ENCODE assay signal across 8 mouse cellular contexts in genomic region chr2:181212389-181213020, GRCm38 (mm10). TPM values are rescaled to one million over a fixed set of nuclear protein-coding genes. Genes with fewer than 3 reads are reported as not detected.
DNase-seq lines count a peak whose midpoint lies in the region; ATAC-seq and TF ChIP-seq lines count a peak whose summit lies in the region.

No protein-coding gene starts in this region.

- H3K9me3 ChIP-seq in ES-Bruce4 (replicated peaks; ENCODE audit: control insufficient read depth, insufficient read depth, low read length, poor library complexity, severe bottlenecking), result no peaks in the 10 kb centered on the region
- no peaks in the 10 kb centered on the region for H3K9me3 ChIP-seq in forebrain, embryonic 14.5 days (replicated peaks; ENCODE audit: control insufficient read depth, low read length)
- no peaks in the 10 kb centered on the region for H3K9me3 ChIP-seq in limb, embryonic 13.5 days
- H3K9me3 ChIP-seq in neural tube, embryonic 11.5 days (ENCODE audit: control insufficient read depth, low read length), result no peaks in the 10 kb centered on the region

- H3K9ac ChIP-seq in ES-Bruce4 (ENCODE audit: low read depth, poor library complexity, severe bottlenecking), result peak overlapping the region; percentile 35
- peak overlapping the region; percentile 32; the same call in 1 of the 2 replicates for H3K9ac ChIP-seq in forebrain, embryonic 14.5 days (ENCODE audit: low read length)
- H3K9ac ChIP-seq in limb, embryonic 13.5 days, result peak overlapping the region; percentile 14; the same call in 1 of the 2 replicates
- peak overlapping the region; percentile 31 for H3K9ac ChIP-seq in neural tube, embryonic 11.5 days (ENCODE audit: low read length)

- peak; percentile 30 for DNase-seq in adrenal gland, postnatal 10 days
- no peak for DNase-seq in adrenal gland, adult 8-10 months
- no peak for DNase-seq in forebrain, embryonic 14.5 days (ENCODE audit: low spot score)
- peak; percentile 30 for DNase-seq in neural tube, embryonic 11.5 days (ENCODE audit: low spot score)
- no peak for DNase-seq in urinary bladder, postnatal 14 days (ENCODE audit: low spot score)
- DNase-seq in frontal cortex, adult 2 months (ENCODE audit: extremely low spot score in 1 of 2, low spot score in 1 of 2), result no peak

- 2% methylated on average over 34 of the region's 34 CpGs for WGBS in forebrain, embryonic 14.5 days
- 4% methylated on average over 34 of the region's 34 CpGs for WGBS in limb, embryonic 13.5 days
- 3% methylated on average over 34 of the region's 34 CpGs for WGBS in neural tube, embryonic 11.5 days

- no peak overlapping the region for H3K27ac ChIP-seq in ES-Bruce4 (ENCODE audit: insufficient read depth, low read length)
- no peak overlapping the region for H3K27ac ChIP-seq in forebrain, embryonic 14.5 days (ENCODE audit: low read depth, low read length)
- H3K27ac ChIP-seq in limb, embryonic 13.5 days, result no peak overlapping the region
- H3K27ac ChIP-seq in neural tube, embryonic 11.5 days (ENCODE audit: low read depth, low read length), result no peak overlapping the region

- no peaks in the 10 kb centered on the region for H3K36me3 ChIP-seq in ES-Bruce4 (ENCODE audit: control insufficient read depth, insufficient read depth, low read length, poor library complexity, severe bottlenecking)
- H3K36me3 ChIP-seq in forebrain, embryonic 14.5 days (ENCODE audit: control insufficient read depth, insufficient read depth, low read length), result no peaks in the 10 kb centered on the region
- no peaks in the 10 kb centered on the region for H3K36me3 ChIP-seq in limb, embryonic 13.5 days
- H3K36me3 ChIP-seq in neural tube, embryonic 11.5 days (ENCODE audit: control insufficient read depth, insufficient read depth, low read length), result no peaks in the 10 kb centered on the region

- no peaks in the 10 kb centered on the region for H3K27me3 ChIP-seq in ES-Bruce4 (ENCODE audit: control insufficient read depth, insufficient read depth, low read length, poor library complexity, severe bottlenecking)
- H3K27me3 ChIP-seq in forebrain, embryonic 14.5 days (replicated peaks; ENCODE audit: control insufficient read depth, insufficient read depth, low read length), result peaks cover 26% of the 10 kb centered on the region
- H3K27me3 ChIP-seq in limb, embryonic 13.5 days, result peaks cover 43% of the 10 kb centered on the region
- peaks cover 31% of the 10 kb centered on the region for H3K27me3 ChIP-seq in neural tube, embryonic 11.5 days (ENCODE audit: control insufficient read depth, insufficient read depth, low read length)

- no peak for TF ChIP-seq CTCF in ES-Bruce4 (IDR thresholded peaks at IDR 0.05; ENCODE audit: low read depth, low read length)

- ATAC-seq in forebrain, embryonic 14.5 days, result no peak
- 0 out of 2 replicates have a peak, but pooled peaks have one; percentile 8 for ATAC-seq in limb, embryonic 13.5 days (ENCODE audit: low FRiP score, low read depth)
- ATAC-seq in neural tube, embryonic 11.5 days (ENCODE audit: insufficient read depth, low FRiP score, low TSS enrichment), result no peak

- peak overlapping the region; percentile 39 for H3K4me2 ChIP-seq in forebrain, embryonic 14.5 days (ENCODE audit: low read length)
- H3K4me2 ChIP-seq in limb, embryonic 13.5 days (replicated peaks), result peak overlapping the region; percentile 62
- H3K4me2 ChIP-seq in neural tube, embryonic 11.5 days (ENCODE audit: low read depth), result peak overlapping the region; percentile 43

- no peak for TF ChIP-seq EP300 in ES-Bruce4 (IDR thresholded peaks at IDR 0.05; ENCODE audit: insufficient read depth, low read depth, low read length)

- no peak for TF ChIP-seq POLR2A in ES-Bruce4 (IDR thresholded peaks at IDR 0.05; ENCODE audit: insufficient read depth, low read length)

- peaks cover 1% of the 10 kb centered on the region for H3K4me1 ChIP-seq in ES-Bruce4 (ENCODE audit: control insufficient read depth, insufficient read depth, low read length)
- H3K4me1 ChIP-seq in forebrain, embryonic 14.5 days (ENCODE audit: control insufficient read depth, insufficient read depth, low read length), result 0 out of 2 replicates have a peak, but pooled peaks cover 3% of the 10 kb centered on the region
- peaks cover 16% of the 10 kb centered on the region for H3K4me1 ChIP-seq in limb, embryonic 13.5 days
- peaks cover 11% of the 10 kb centered on the region for H3K4me1 ChIP-seq in neural tube, embryonic 11.5 days (ENCODE audit: control insufficient read depth, insufficient read depth, low read length)

- H3K4me3 ChIP-seq in ES-Bruce4 (ENCODE audit: low read depth, low read length), result peak overlapping the region; percentile 67
- H3K4me3 ChIP-seq in forebrain, embryonic 14.5 days (ENCODE audit: low read depth, low read length), result peak overlapping the region; percentile 16
- H3K4me3 ChIP-seq in limb, embryonic 13.5 days, result peak overlapping the region; percentile 36
- H3K4me3 ChIP-seq in neural tube, embryonic 11.5 days (ENCODE audit: low read depth, low read length), result peak overlapping the region; percentile 23

RNA-seq across cellular contexts. Expression of gene Srms, which starts 0.5 kb away (rescaled TPM):
- under 1 TPM; 0.30 to 0.36 TPM for total RNA-seq in adrenal gland, postnatal 10 days (2021)
- 1 to 10 TPM in 1 of 4 experiments, under 1 TPM in 3; 0.42 to 1.0 (median 0.67) TPM for total RNA-seq in adrenal gland, adult 8-10 months (2022)
- not detected in 2 replicates for polyA plus RNA-seq in ES-Bruce4 (2011; ENCODE audit: insufficient read depth, insufficient read length, low read depth, missing spikeins)
- polyA plus RNA-seq in forebrain, embryonic 14.5 days (2014; fragmentation: Nextera tagmentation; extraction: Ambion mirVana), result 0.16 and 0.25 TPM in 2 replicates
- 0.15 and 0.19 TPM in 2 replicates for polyA plus RNA-seq in limb, embryonic 13.5 days (2015; fragmentation: Nextera tagmentation; extraction: Ambion mirVana)
- polyA plus RNA-seq in neural tube, embryonic 11.5 days (2014; fragmentation: Nextera tagmentation; extraction: Ambion mirVana), result 0.12 TPM in 1 of 2 replicates, not detected in the other
- 0.44 and 0.50 TPM in 2 replicates for polyA plus RNA-seq in frontal cortex, adult 2 months (2012; rRNA removed)

RNA-seq across cellular contexts. Expression of gene Fndc11, which starts 7.3 kb away (rescaled TPM):
- under 1 TPM in 1 of 2 experiments, not detected in 1; 0.30 TPM for total RNA-seq in adrenal gland, postnatal 10 days (2021)
- total RNA-seq in adrenal gland, adult 8-10 months (2022), result under 1 TPM in 3 of 4 experiments, not detected in 1; 0.49 to 0.83 (median 0.58) TPM
- polyA plus RNA-seq in ES-Bruce4 (2011; ENCODE audit: insufficient read depth, insufficient read length, low read depth, missing spikeins), result not detected in 2 replicates
- 0.21 and 0.44 TPM in 2 replicates for polyA plus RNA-seq in forebrain, embryonic 14.5 days (2014; fragmentation: Nextera tagmentation; extraction: Ambion mirVana)
- polyA plus RNA-seq in limb, embryonic 13.5 days (2015; fragmentation: Nextera tagmentation; extraction: Ambion mirVana), result 0.17 and 0.42 TPM in 2 replicates
- 0.28 TPM in 1 of 2 replicates, not detected in the other for polyA plus RNA-seq in neural tube, embryonic 11.5 days (2014; fragmentation: Nextera tagmentation; extraction: Ambion mirVana)
- 0.13 and 0.14 TPM in 2 replicates for polyA plus RNA-seq in frontal cortex, adult 2 months (2012; rRNA removed)

RNA-seq across cellular contexts. Expression of gene Ptk6, which starts 9.9 kb away (rescaled TPM):
- under 1 TPM; 0.06 to 0.12 TPM for total RNA-seq in adrenal gland, postnatal 10 days (2021)
- under 1 TPM in 3 of 4 experiments, not detected in 1; 0.10 to 0.40 (median 0.13) TPM for total RNA-seq in adrenal gland, adult 8-10 months (2022)
- polyA plus RNA-seq in ES-Bruce4 (2011; ENCODE audit: insufficient read depth, insufficient read length, low read depth, missing spikeins), result not detected in 2 replicates
- polyA plus RNA-seq in forebrain, embryonic 14.5 days (2014; fragmentation: Nextera tagmentation; extraction: Ambion mirVana), result not detected in 2 replicates
- not detected in 2 replicates for polyA plus RNA-seq in limb, embryonic 13.5 days (2015; fragmentation: Nextera tagmentation; extraction: Ambion mirVana)
- not detected in 2 replicates for polyA plus RNA-seq in neural tube, embryonic 11.5 days (2014; fragmentation: Nextera tagmentation; extraction: Ambion mirVana)
- polyA plus RNA-seq in frontal cortex, adult 2 months (2012; rRNA removed), result 0.04 and 0.08 TPM in 2 replicates

RNA-seq across cellular contexts. Expression of gene Ppdpf, which starts 25.5 kb away (rescaled TPM):
- 10 to 100 TPM; 88.6 to 92.3 TPM for total RNA-seq in adrenal gland, postnatal 10 days (2021)
- total RNA-seq in adrenal gland, adult 8-10 months (2022), result 10 to 100 TPM; 66.8 to 74.0 (median 69.9) TPM
- 56.0 and 67.7 TPM in 2 replicates for polyA plus RNA-seq in ES-Bruce4 (2011; ENCODE audit: insufficient read depth, insufficient read length, low read depth, missing spikeins)
- 525 and 607 TPM in 2 replicates for polyA plus RNA-seq in forebrain, embryonic 14.5 days (2014; fragmentation: Nextera tagmentation; extraction: Ambion mirVana)
- 352 and 375 TPM in 2 replicates for polyA plus RNA-seq in limb, embryonic 13.5 days (2015; fragmentation: Nextera tagmentation; extraction: Ambion mirVana)
- 402 and 413 TPM in 2 replicates for polyA plus RNA-seq in neural tube, embryonic 11.5 days (2014; fragmentation: Nextera tagmentation; extraction: Ambion mirVana)
- 117 and 142 TPM in 2 replicates for polyA plus RNA-seq in frontal cortex, adult 2 months (2012; rRNA removed)

RNA-seq across cellular contexts. Expression of gene Helz2, which starts 29.3 kb away (rescaled TPM):
- total RNA-seq in adrenal gland, postnatal 10 days (2021), result 10 to 100 TPM; 14.8 to 16.3 TPM
- 10 to 100 TPM; 18.8 to 32.4 (median 24.6) TPM for total RNA-seq in adrenal gland, adult 8-10 months (2022)
- 1.4 and 1.5 TPM in 2 replicates for polyA plus RNA-seq in ES-Bruce4 (2011; ENCODE audit: insufficient read depth, insufficient read length, low read depth, missing spikeins)
- polyA plus RNA-seq in forebrain, embryonic 14.5 days (2014; fragmentation: Nextera tagmentation; extraction: Ambion mirVana), result 0.33 and 0.41 TPM in 2 replicates
- 1.6 and 1.8 TPM in 2 replicates for polyA plus RNA-seq in limb, embryonic 13.5 days (2015; fragmentation: Nextera tagmentation; extraction: Ambion mirVana)
- 0.64 and 0.68 TPM in 2 replicates for polyA plus RNA-seq in neural tube, embryonic 11.5 days (2014; fragmentation: Nextera tagmentation; extraction: Ambion mirVana)
- polyA plus RNA-seq in frontal cortex, adult 2 months (2012; rRNA removed), result 3.0 TPM in 2 replicates

Comparison
In these comparisons a context has a peak if more than half of its experiments do, and no peak if none do; other contexts are left out.
1. DNase-seq: peak in adrenal gland, postnatal 10 days (single experiment) and neural tube, embryonic 11.5 days (single experiment); none in adrenal gland, adult 8-10 months (single experiment), forebrain, embryonic 14.5 days (single experiment), urinary bladder, postnatal 14 days (single experiment) and frontal cortex, adult 2 months (0 of 2).
2. H3K4me3 ChIP-seq: peak in every context shown above with its lines; median percentile 67 in ES-Bruce4; 36 in limb, embryonic 13.5 days; 23 in neural tube, embryonic 11.5 days; 16 in forebrain, embryonic 14.5 days.
3. Peak in every context shown above with its lines, with median percentiles within 50 percentile points of each other: H3K9ac ChIP-seq and H3K4me2 ChIP-seq.